Mouse (Mus musculus) C2C12 (cell line): ENCODE results near the gene Izumo2.

ENCODE experiments used
- CEBPB ChIP-seq: IDR thresholded peaks from one replicate; pipeline ENCODE4 v1.6.1; 2011; ENCODE audit warnings: low read depth, mild to moderate bottlenecking, control low read depth, moderate library complexity
- CTCF ChIP-seq: IDR thresholded peaks from one replicate; pipeline ENCODE4 v1.5.1; 2011; ENCODE audit not compliant: control insufficient read depth, insufficient read depth, insufficient read length
- FOSL1 ChIP-seq: IDR thresholded peaks from one replicate; pipeline ENCODE4 v1.8.0; 2011; ENCODE audit warnings: mild to moderate bottlenecking, low read length; ENCODE audit not compliant: poor library complexity, insufficient read depth, severe bottlenecking
- MAX ChIP-seq: IDR thresholded peaks from one replicate; pipeline ENCODE4 v1.6.1; 2011; ENCODE audit warnings: mild to moderate bottlenecking, control low read depth
- MYOD1 ChIP-seq: IDR thresholded peaks from one replicate; pipeline ENCODE4 v1.6.1; 2011; ENCODE audit warnings: low read depth; ENCODE audit not compliant: control insufficient read depth, insufficient read length
- MYOG ChIP-seq: IDR thresholded peaks from one replicate; pipeline ENCODE4 v1.6.1; 2011; ENCODE audit not compliant: control insufficient read depth, insufficient read length; ENCODE audit errors: extremely low read depth
- USF1 ChIP-seq: IDR thresholded peaks from one replicate; pipeline ENCODE4 v1.6.1; 2011; ENCODE audit warnings: low read depth, mild to moderate bottlenecking, control low read depth, moderate library complexity

DNA sequence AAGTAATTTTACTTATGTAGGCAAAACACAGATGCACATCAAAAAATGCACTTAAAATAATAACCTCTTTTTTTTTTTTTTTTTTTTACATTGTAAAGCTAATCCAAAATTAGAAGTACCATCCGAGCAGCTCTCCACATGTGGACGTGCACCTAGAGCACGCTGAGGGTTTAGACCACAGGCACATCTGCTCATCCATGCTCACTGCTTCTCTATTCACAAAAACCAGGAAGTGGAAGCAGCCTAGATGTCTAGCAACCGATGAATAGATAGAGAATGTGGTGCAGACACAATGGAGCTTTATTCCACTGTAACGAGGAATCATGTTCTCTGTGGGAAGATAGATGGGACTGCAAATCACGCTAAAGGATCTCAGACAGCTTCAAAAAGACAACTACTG is 33.4 kb upstream of the Izumo2 start:
- TF ChIP-seq MYOD1: no peak
- TF ChIP-seq CTCF: no peak
- no peak for TF ChIP-seq USF1
- TF ChIP-seq FOSL1: no peak
- no peak for TF ChIP-seq MAX
- TF ChIP-seq MYOG: no peak
- TF ChIP-seq CEBPB: no peak
